Mouse (Mus musculus): ENCODE data around the gene Cradd. TPM values are rescaled to one million over a fixed set of nuclear protein-coding genes. Genes with fewer than 3 reads are reported as not detected.

Gene Cradd
- polyA plus RNA-seq, 1 experiment from 2014 or later, result 10.4 TPM

DNA sequence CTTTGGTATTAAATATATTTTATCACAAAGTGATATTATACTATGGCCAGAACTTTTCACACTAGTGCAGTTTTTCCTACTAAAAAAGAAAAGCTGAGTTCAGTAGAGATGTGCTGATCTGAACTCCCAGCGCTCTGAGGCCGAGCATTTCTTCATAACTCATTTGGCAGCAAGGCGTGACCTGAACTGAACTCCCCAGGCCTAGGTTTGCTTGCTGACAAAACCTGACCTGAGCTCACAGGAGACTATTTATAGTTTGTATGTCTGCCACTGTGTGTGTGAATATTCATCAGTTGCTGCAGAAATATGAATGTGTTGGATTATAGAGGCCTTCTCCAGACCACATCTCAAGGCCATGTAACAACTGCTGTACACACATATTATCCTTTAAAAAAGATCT, 63.5 kb downstream of the Cradd start:
- peaks cover 5% of the 10 kb centered on the region; the same call in 1 of the 2 replicates for H3K27me3 ChIP-seq (replicated peaks; ENCODE audit: control insufficient read depth, insufficient read depth, low read length)
- no peak overlapping the region for H3K27ac ChIP-seq (ENCODE audit: low read length)
- no peaks in the 10 kb centered on the region for H3K36me3 ChIP-seq (ENCODE audit: control insufficient read depth, insufficient read depth)
- H3K9me3 ChIP-seq (ENCODE audit: control insufficient read depth, low read length), result no peaks in the 10 kb centered on the region
- no peak overlapping the region for H3K9ac ChIP-seq (replicated peaks; ENCODE audit: low read depth, low read length)
- no peak for ATAC-seq
- no peak overlapping the region for H3K4me2 ChIP-seq (ENCODE audit: low read length)
- WGBS, result 91% methylated on average over 3 of the region's 3 CpGs
- H3K4me3 ChIP-seq (replicated peaks; ENCODE audit: low read length), result no peak overlapping the region
- peaks cover 21% of the 10 kb centered on the region for H3K4me1 ChIP-seq (replicated peaks; ENCODE audit: control insufficient read depth, insufficient read depth, low read length)

- no peak overlapping the region for H3K9ac ChIP-seq (replicated peaks; ENCODE audit: low read depth, low read length)
- no peak overlapping the region for H3K4me2 ChIP-seq (ENCODE audit: low read length)
- no peaks in the 10 kb centered on the region for H3K36me3 ChIP-seq (ENCODE audit: control insufficient read depth, insufficient read depth)
- H3K4me3 ChIP-seq (replicated peaks; ENCODE audit: low read length), result no peak overlapping the region
- ATAC-seq, result no peak
- WGBS, result 62% methylated on average over 10 of the region's 10 CpGs
- H3K27me3 ChIP-seq (replicated peaks; ENCODE audit: control insufficient read depth, insufficient read depth, low read length), result peaks cover 5% of the 10 kb centered on the region; the same call in 1 of the 2 replicates
- H3K4me1 ChIP-seq (replicated peaks; ENCODE audit: control insufficient read depth, insufficient read depth, low read length), result peaks cover 22% of the 10 kb centered on the region
- no peaks in the 10 kb centered on the region for H3K9me3 ChIP-seq (ENCODE audit: control insufficient read depth, low read length)
- no peak overlapping the region for H3K27ac ChIP-seq (ENCODE audit: low read length)
Observed at GRCm38 (mm10) chr10:95258471-95259155, 65.3 kb downstream of the Cradd start.

DNA sequence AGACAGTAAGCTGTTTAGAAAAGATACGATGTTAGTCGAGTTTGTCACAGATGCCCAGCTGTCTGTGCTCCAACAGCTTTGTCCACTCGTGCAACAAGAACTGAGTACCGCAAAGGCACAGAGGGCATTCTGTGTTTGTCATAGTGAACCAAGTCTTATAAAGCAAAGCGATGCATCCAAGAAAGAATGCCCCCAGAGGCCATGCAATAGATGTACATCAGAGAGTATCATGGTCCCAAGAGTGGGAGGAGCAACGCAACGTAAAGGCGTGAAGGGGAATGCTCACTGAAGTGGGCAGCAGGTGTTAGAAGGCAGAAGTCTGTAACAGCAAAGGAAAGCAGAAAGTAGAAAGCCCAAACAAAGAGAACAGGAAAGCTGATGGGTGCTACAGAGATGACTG, 66.0 kb downstream of the Cradd start:
- Histone ChIP-seq H3K9ac (replicated peaks; ENCODE audit: low read depth, low read length) (no peak overlapping the region), H3K4me1 (replicated peaks; ENCODE audit: control insufficient read depth, insufficient read depth, low read length) (peaks cover 22% of the 10 kb centered on the region), H3K36me3 (ENCODE audit: control insufficient read depth, insufficient read depth) (no peaks in the 10 kb centered on the region), H3K4me2 (ENCODE audit: low read length) (no peak overlapping the region), H3K4me3 (replicated peaks; ENCODE audit: low read length) (no peak overlapping the region), H3K9me3 (ENCODE audit: control insufficient read depth, low read length) (no peaks in the 10 kb centered on the region), H3K27ac (ENCODE audit: low read length) (no peak overlapping the region), H3K27me3 (replicated peaks; ENCODE audit: control insufficient read depth, insufficient read depth, low read length) (no peaks in the 10 kb centered on the region)
- no peak for ATAC-seq
- 66% methylated on average over 8 of the region's 8 CpGs for WGBS

DNA sequence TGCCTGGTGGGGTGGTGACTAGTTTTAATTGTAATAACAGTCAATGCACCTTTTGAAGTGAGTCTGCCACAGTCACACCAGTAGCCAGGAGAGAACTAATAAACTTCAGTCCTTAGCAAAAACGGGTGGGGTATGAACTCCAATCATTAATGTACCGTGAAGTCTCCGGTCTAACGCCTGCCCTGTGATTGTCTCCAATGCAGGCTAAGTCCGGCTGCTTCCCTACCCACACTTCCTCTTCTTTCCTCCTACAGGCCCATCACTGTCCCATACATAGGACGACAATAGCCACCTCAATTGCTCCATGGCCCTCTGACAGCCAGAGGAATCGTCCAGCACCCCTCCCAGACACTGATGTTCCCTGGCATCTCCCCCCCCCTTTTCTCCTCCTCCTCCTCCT, 67.8 kb downstream of the Cradd start:
- ATAC-seq, result no peak
- H3K27me3 ChIP-seq (replicated peaks; ENCODE audit: control insufficient read depth, insufficient read depth, low read length), result no peaks in the 10 kb centered on the region
- no peak overlapping the region for H3K9ac ChIP-seq (replicated peaks; ENCODE audit: low read depth, low read length)
- H3K4me1 ChIP-seq (replicated peaks; ENCODE audit: control insufficient read depth, insufficient read depth, low read length), result peaks cover 22% of the 10 kb centered on the region
- no peak overlapping the region for H3K4me3 ChIP-seq (replicated peaks; ENCODE audit: low read length)
- H3K36me3 ChIP-seq (ENCODE audit: control insufficient read depth, insufficient read depth), result no peaks in the 10 kb centered on the region
- H3K9me3 ChIP-seq (ENCODE audit: control insufficient read depth, low read length), result no peaks in the 10 kb centered on the region
- no peak overlapping the region for H3K27ac ChIP-seq (ENCODE audit: low read length)
- 19% methylated on average over 7 of the region's 7 CpGs for WGBS
- H3K4me2 ChIP-seq (ENCODE audit: low read length), result no peak overlapping the region

DNA sequence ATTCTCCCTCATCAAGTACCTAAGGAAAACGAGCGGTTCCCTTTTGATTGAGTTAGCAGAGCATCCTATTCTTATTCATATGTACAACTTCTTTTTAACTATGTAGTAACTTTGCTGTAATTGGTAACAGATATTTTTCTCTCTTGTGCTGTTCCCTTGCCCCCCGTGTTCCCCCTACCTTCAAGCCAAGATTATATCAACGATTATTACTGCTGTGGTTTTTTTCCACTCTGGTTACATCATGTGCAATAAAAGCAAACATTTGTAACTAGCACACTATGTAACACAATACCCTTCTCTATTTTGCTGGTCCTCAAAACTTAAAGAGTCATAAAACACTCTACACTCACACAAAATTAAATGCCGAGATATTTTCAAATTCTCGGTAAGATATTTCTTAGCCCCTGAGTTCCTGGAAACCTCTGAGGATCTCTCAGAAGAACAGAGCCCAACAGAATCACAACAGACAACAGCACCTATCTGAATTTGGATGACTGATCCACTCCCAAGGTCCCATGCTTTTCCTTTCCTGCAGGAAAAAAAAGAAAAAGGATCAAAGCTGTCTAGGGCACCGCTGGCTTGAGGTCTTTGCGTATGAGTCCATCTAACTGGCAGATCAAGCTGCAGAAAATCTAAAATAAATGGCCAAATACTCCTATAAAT, 68.8 kb downstream of the Cradd start:
- Histone ChIP-seq H3K36me3 (ENCODE audit: control insufficient read depth, insufficient read depth) (no peaks in the 10 kb centered on the region), H3K27ac (ENCODE audit: low read length) (no peak overlapping the region), H3K9me3 (ENCODE audit: control insufficient read depth, low read length) (no peaks in the 10 kb centered on the region), H3K4me3 (replicated peaks; ENCODE audit: low read length) (no peak overlapping the region), H3K4me1 (replicated peaks; ENCODE audit: control insufficient read depth, insufficient read depth, low read length) (peaks cover 22% of the 10 kb centered on the region), H3K27me3 (replicated peaks; ENCODE audit: control insufficient read depth, insufficient read depth, low read length) (no peaks in the 10 kb centered on the region), H3K4me2 (ENCODE audit: low read length) (peak overlapping the region; percentile 24; the same call in 1 of the 2 replicates), H3K9ac (replicated peaks; ENCODE audit: low read depth, low read length) (no peak overlapping the region)
- no peak for ATAC-seq
- whole genome bisulfite sequencing, result 62% methylated on average over 8 of the region's 8 CpGs

GRCm38 (mm10) chr10:95254453-95255001, 69.4 kb downstream of the Cradd start:
- Histone ChIP-seq H3K9ac (replicated peaks; ENCODE audit: low read depth, low read length) (0 out of 2 replicates have a peak overlapping the region, but pooled peaks have one; percentile 2), H3K36me3 (ENCODE audit: control insufficient read depth, insufficient read depth) (no peaks in the 10 kb centered on the region), H3K4me1 (replicated peaks; ENCODE audit: control insufficient read depth, insufficient read depth, low read length) (peaks cover 22% of the 10 kb centered on the region), H3K27ac (ENCODE audit: low read length) (peak overlapping the region; percentile 19), H3K4me3 (replicated peaks; ENCODE audit: low read length) (no peak overlapping the region), H3K4me2 (ENCODE audit: low read length) (peak overlapping the region; percentile 24), H3K9me3 (ENCODE audit: control insufficient read depth, low read length) (no peaks in the 10 kb centered on the region), H3K27me3 (replicated peaks; ENCODE audit: control insufficient read depth, insufficient read depth, low read length) (no peaks in the 10 kb centered on the region)
- 11% methylated on average over 13 of the region's 13 CpGs for WGBS
- peak; percentile 27 for ATAC-seq

GRCm38 (mm10) chr10:95254046-95254445, 69.9 kb downstream of the Cradd start:
- H3K9me3 ChIP-seq (ENCODE audit: control insufficient read depth, low read length), result no peaks in the 10 kb centered on the region
- ATAC-seq, result no peak
- no peaks in the 10 kb centered on the region for H3K27me3 ChIP-seq (replicated peaks; ENCODE audit: control insufficient read depth, insufficient read depth, low read length)
- WGBS, result 39% methylated on average over 3 of the region's 3 CpGs
- H3K4me1 ChIP-seq (replicated peaks; ENCODE audit: control insufficient read depth, insufficient read depth, low read length), result peaks cover 21% of the 10 kb centered on the region
- H3K27ac ChIP-seq (ENCODE audit: low read length), result peak overlapping the region; percentile 19
- no peak overlapping the region for H3K4me3 ChIP-seq (replicated peaks; ENCODE audit: low read length)
- H3K36me3 ChIP-seq (ENCODE audit: control insufficient read depth, insufficient read depth), result no peaks in the 10 kb centered on the region
- peak overlapping the region; percentile 24 for H3K4me2 ChIP-seq (ENCODE audit: low read length)
- H3K9ac ChIP-seq (replicated peaks; ENCODE audit: low read depth, low read length), result no peak overlapping the region

GRCm38 (mm10) chr10:95251674-95252073, 72.3 kb downstream of the Cradd start:
- no peak for ATAC-seq
- H3K4me2 ChIP-seq (ENCODE audit: low read length), result no peak overlapping the region
- H3K9me3 ChIP-seq (ENCODE audit: control insufficient read depth, low read length), result no peaks in the 10 kb centered on the region

GRCm38 (mm10) chr10:95248362-95248761, 75.6 kb downstream of the Cradd start:
- H3K9me3 ChIP-seq (ENCODE audit: control insufficient read depth, low read length), result no peaks in the 10 kb centered on the region
- H3K4me2 ChIP-seq (ENCODE audit: low read length), result no peak overlapping the region
- 41% methylated on average over 6 of the region's 6 CpGs for WGBS
- no peak overlapping the region for H3K4me3 ChIP-seq (replicated peaks; ENCODE audit: low read length)
- H3K9ac ChIP-seq (replicated peaks; ENCODE audit: low read depth, low read length), result no peak overlapping the region
- no peaks in the 10 kb centered on the region for H3K36me3 ChIP-seq (ENCODE audit: control insufficient read depth, insufficient read depth)
- H3K27me3 ChIP-seq (replicated peaks; ENCODE audit: control insufficient read depth, insufficient read depth, low read length), result no peaks in the 10 kb centered on the region
- H3K4me1 ChIP-seq (replicated peaks; ENCODE audit: control insufficient read depth, insufficient read depth, low read length), result 0 out of 2 replicates have a peak, but pooled peaks cover 7% of the 10 kb centered on the region
- H3K27ac ChIP-seq (ENCODE audit: low read length), result no peak overlapping the region
- ATAC-seq, result no peak

More at GRCm38 (mm10) chr10:95251674-95252073, 72.3 kb downstream of the Cradd start:
- Histone ChIP-seq H3K4me3 (replicated peaks; ENCODE audit: low read length) (no peak overlapping the region), H3K27ac (ENCODE audit: low read length) (no peak overlapping the region), H3K4me1 (replicated peaks; ENCODE audit: control insufficient read depth, insufficient read depth, low read length) (peaks cover 15% of the 10 kb centered on the region), H3K27me3 (replicated peaks; ENCODE audit: control insufficient read depth, insufficient read depth, low read length) (no peaks in the 10 kb centered on the region), H3K36me3 (ENCODE audit: control insufficient read depth, insufficient read depth) (no peaks in the 10 kb centered on the region), H3K9ac (replicated peaks; ENCODE audit: low read depth, low read length) (no peak overlapping the region)
- 73% methylated on average over 16 of the region's 16 CpGs for WGBS
